Mouse (Mus musculus) hindbrain, embryonic 11.5 days (tissue): Measurements from ENCODE around the gene Oat. TPM values are rescaled to one million over a fixed set of nuclear protein-coding genes. Genes with fewer than 3 reads are reported as not detected.
A peak's percentile ranks its signal among the peaks of the same experiment; 100 is the strongest.

Source experiments
- ATAC-seq: fragments of 200-750 bp; cut with Nextera tagmentation; 2 replicates; pipeline ENCODE4 v1.8.0; 2017; ENCODE audit warnings: mild to moderate bottlenecking, moderate TSS enrichment, moderate library complexity; ENCODE audit not compliant: low FRiP score
- DNase-seq: peaks from one replicate; pipeline ENCODE4 v3.0.0-alpha.2; 2015; ENCODE audit warnings: low spot score
- H3K27ac ChIP-seq: fragments of 300-500 bp; sonication (generic); 2 replicates; pipeline ENCODE4 v1.5.1; 2014; ENCODE audit warnings: mild to moderate bottlenecking, low read depth, low read length
- H3K27me3 ChIP-seq: fragments of 300-500 bp; sonication (generic); 2 replicates; pipeline ENCODE4 v1.6.1; 2014; ENCODE audit warnings: mild to moderate bottlenecking, low read length, moderate library complexity, mixed read lengths; ENCODE audit not compliant: control insufficient read depth, insufficient read depth
- H3K36me3 ChIP-seq: fragments of 300-500 bp; sonication (generic); 2 replicates; pipeline ENCODE4 v1.6.1; 2014; ENCODE audit warnings: mild to moderate bottlenecking, low read length, moderate library complexity, mixed read lengths; ENCODE audit not compliant: control insufficient read depth, insufficient read depth
- H3K4me1 ChIP-seq: fragments of 300-500 bp; sonication (generic); replicated peaks from 2 replicates; pipeline ENCODE4 v1.6.1; 2014; ENCODE audit warnings: low read length, mixed read lengths; ENCODE audit not compliant: control insufficient read depth, insufficient read depth
- H3K4me2 ChIP-seq: fragments of 300-500 bp; sonication (generic); replicated peaks from 2 replicates; pipeline ENCODE4 v1.6.1; 2014; ENCODE audit warnings: mild to moderate bottlenecking, low read depth, low read length
- H3K4me3 ChIP-seq: fragments of 300-500 bp; sonication (generic); 2 replicates; pipeline ENCODE4 v1.5.1; 2014; ENCODE audit warnings: low read depth, low read length
- H3K9ac ChIP-seq: fragments of 300-500 bp; sonication (generic); 2 replicates; pipeline ENCODE4 v1.6.1; 2014; ENCODE audit warnings: low read depth, low read length
- H3K9me3 ChIP-seq: fragments of 300-500 bp; sonication (generic); 2 replicates; pipeline ENCODE4 v1.6.1; 2016; ENCODE audit warnings: low read length; ENCODE audit not compliant: control insufficient read depth
- WGBS: fragments of 180-500 bp; shearing (Covaris S2); extraction: QIAGEN DNeasy Blood & Tissue Kit; methylation state at CpG from one replicate; pipeline ENCODE4 v1.1.7; 2014; 5-methylcytosine and 5-hydroxymethylcytosine counted together
- polyA plus RNA-seq: library from polyadenylated mRNA; unstranded; fragments of >200 nt; fragmentation: Nextera tagmentation; extraction: Ambion mirVana; gene quantifications from 2 replicates; pipeline ENCODE4 v1.2.1, GENCODE M21; 2014

Oat gene
- polyA plus RNA-seq: 138 and 144 TPM in 2 replicates

GRCm38 (mm10) chr7:132576116-132576650 is at the start of gene Oat:
Gene Oat (minus strand): TSS chr7:132576398.
- Histone ChIP-seq H3K9me3 (no peaks in the 10 kb centered on the region), H3K27ac (peak within 1 kb of the TSS; percentile 71), H3K27me3 (no peaks in the 10 kb centered on the region; the same call in 1 of the 2 replicates), H3K4me3 (peak within 1 kb of the TSS; percentile 70), H3K9ac (peak within 1 kb of the TSS; percentile 62), H3K36me3 (no peaks in the 10 kb centered on the region), H3K4me1 (0 out of 2 replicates have a peak, but pooled peaks cover 2% of the 10 kb centered on the region), H3K4me2 (peak within 1 kb of the TSS; percentile 87)
- WGBS: under 1% methylated on average over 43 of the region's 49 CpGs
- ATAC-seq (peak; percentile 98), DNase-seq (peak; percentile 96)

- Histone ChIP-seq H3K36me3 (no peaks in the 10 kb centered on the region), H3K9ac (no peak overlapping the region), H3K27ac (no peak overlapping the region), H3K9me3 (no peaks in the 10 kb centered on the region), H3K4me2 (no peak overlapping the region), H3K27me3 (no peaks in the 10 kb centered on the region), H3K4me3 (no peak overlapping the region), H3K4me1 (no peaks in the 10 kb centered on the region)
- no peak for ATAC-seq
- WGBS: 76% methylated on average over 10 of the region's 10 CpGs
- no peak for DNase-seq
Measured at GRCm38 (mm10) chr7:132624161-132624560, 48.0 kb upstream of the Oat start.

- Histone ChIP-seq H3K27ac (no peak overlapping the region), H3K9me3 (no peaks in the 10 kb centered on the region), H3K4me2 (no peak overlapping the region), H3K36me3 (no peaks in the 10 kb centered on the region), H3K9ac (no peak overlapping the region), H3K27me3 (no peaks in the 10 kb centered on the region), H3K4me3 (no peak overlapping the region), H3K4me1 (peaks cover 5% of the 10 kb centered on the region; the same call in 1 of the 2 replicates)
- DNase-seq: no peak
- 90% methylated on average over 15 of the region's 15 CpGs for WGBS
- ATAC-seq: no peak
Measured at GRCm38 (mm10) chr7:132619975-132620918, 44.0 kb upstream of the Oat start.

- no peaks in the 10 kb centered on the region for H3K9me3 ChIP-seq
- H3K27me3 ChIP-seq: no peaks in the 10 kb centered on the region
Measured at GRCm38 (mm10) chr7:132619549-132619948, 43.4 kb upstream of the Oat start.

GRCm38 (mm10) chr7:132617021-132617564 is 40.9 kb upstream of the Oat start:
- DNase-seq (no peak), ATAC-seq (no peak)
- Histone ChIP-seq H3K4me2 (no peak overlapping the region), H3K36me3 (no peaks in the 10 kb centered on the region), H3K9ac (no peak overlapping the region), H3K4me3 (no peak overlapping the region), H3K27me3 (no peaks in the 10 kb centered on the region), H3K9me3 (no peaks in the 10 kb centered on the region), H3K27ac (no peak overlapping the region), H3K4me1 (peaks cover 6% of the 10 kb centered on the region; the same call in 1 of the 2 replicates)
- WGBS: 85% methylated on average over 5 of the region's 5 CpGs

More at GRCm38 (mm10) chr7:132619549-132619948, 43.4 kb upstream of the Oat start:
- Histone ChIP-seq H3K27ac (no peak overlapping the region), H3K4me1 (peaks cover 6% of the 10 kb centered on the region; the same call in 1 of the 2 replicates), H3K36me3 (no peaks in the 10 kb centered on the region), H3K9ac (no peak overlapping the region), H3K4me2 (no peak overlapping the region), H3K4me3 (no peak overlapping the region)
- ATAC-seq (no peak), DNase-seq (no peak)
- 89% methylated on average over 8 of the region's 8 CpGs for WGBS

GRCm38 (mm10) chr7:132616391-132616790 is 40.2 kb upstream of the Oat start:
- Histone ChIP-seq H3K9me3 (no peaks in the 10 kb centered on the region), H3K9ac (no peak overlapping the region), H3K4me2 (no peak overlapping the region), H3K4me3 (no peak overlapping the region), H3K36me3 (no peaks in the 10 kb centered on the region), H3K27me3 (no peaks in the 10 kb centered on the region), H3K27ac (no peak overlapping the region), H3K4me1 (peaks cover 6% of the 10 kb centered on the region; the same call in 1 of the 2 replicates)
- 10% methylated on average over 6 of the region's 6 CpGs for WGBS
- peak; percentile 15 for DNase-seq
- ATAC-seq: no peak

GRCm38 (mm10) chr7:132615346-132615745 is 39.1 kb upstream of the Oat start:
- ATAC-seq (no peak), DNase-seq (no peak)
- no peak overlapping the region for H3K27ac ChIP-seq
- H3K4me2 ChIP-seq: no peak overlapping the region
- H3K9me3 ChIP-seq: no peaks in the 10 kb centered on the region
- H3K36me3 ChIP-seq: no peaks in the 10 kb centered on the region
- WGBS: 13% methylated on average over 3 of the region's 3 CpGs
- H3K4me3 ChIP-seq: no peak overlapping the region
- peaks cover 6% of the 10 kb centered on the region; the same call in 1 of the 2 replicates for H3K4me1 ChIP-seq
- no peak overlapping the region for H3K9ac ChIP-seq
- no peaks in the 10 kb centered on the region for H3K27me3 ChIP-seq

GRCm38 (mm10) chr7:132611530-132611929 is 35.3 kb upstream of the Oat start:
- Histone ChIP-seq H3K9me3 (no peaks in the 10 kb centered on the region), H3K4me1 (peaks cover 6% of the 10 kb centered on the region; the same call in 1 of the 2 replicates), H3K4me2 (no peak overlapping the region), H3K9ac (no peak overlapping the region), H3K27ac (no peak overlapping the region), H3K36me3 (no peaks in the 10 kb centered on the region), H3K27me3 (no peaks in the 10 kb centered on the region), H3K4me3 (no peak overlapping the region)
- 96% methylated on average over 8 of the region's 8 CpGs for WGBS
- no peak for DNase-seq
- ATAC-seq: no peak
